Mouse (Mus musculus) fat pad, adult 2 months (tissue): ENCODE measurements around the gene Trappc10.

Experiments
- DNase-seq: peaks from one replicate; pipeline ENCODE4 v3.0.0-alpha.2; 2011; ENCODE audit warnings: low read depth, low spot score; ENCODE audit errors: extremely low read depth

The Trappc10 gene

DNA sequence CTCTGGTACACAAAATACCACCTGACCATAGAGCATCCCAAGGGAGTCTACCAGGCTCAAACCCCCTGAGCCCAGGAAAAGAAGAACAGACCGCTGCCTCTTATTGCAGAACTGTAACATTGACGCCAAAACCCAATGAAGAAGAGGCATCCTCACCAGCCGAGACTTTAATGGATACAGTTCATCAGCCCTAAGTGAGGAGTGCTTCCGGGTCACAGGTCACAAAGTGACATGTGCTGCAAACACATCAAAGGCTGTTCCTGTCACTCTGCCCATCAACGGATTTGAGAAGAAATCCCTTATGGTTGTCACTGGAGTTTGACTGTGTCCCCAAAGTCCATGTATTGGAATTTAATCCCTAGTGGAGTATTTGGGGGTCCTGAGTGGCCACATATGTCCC lies 14.8 kb upstream of the Trappc10 start:
- no peak for DNase-seq

DNA sequence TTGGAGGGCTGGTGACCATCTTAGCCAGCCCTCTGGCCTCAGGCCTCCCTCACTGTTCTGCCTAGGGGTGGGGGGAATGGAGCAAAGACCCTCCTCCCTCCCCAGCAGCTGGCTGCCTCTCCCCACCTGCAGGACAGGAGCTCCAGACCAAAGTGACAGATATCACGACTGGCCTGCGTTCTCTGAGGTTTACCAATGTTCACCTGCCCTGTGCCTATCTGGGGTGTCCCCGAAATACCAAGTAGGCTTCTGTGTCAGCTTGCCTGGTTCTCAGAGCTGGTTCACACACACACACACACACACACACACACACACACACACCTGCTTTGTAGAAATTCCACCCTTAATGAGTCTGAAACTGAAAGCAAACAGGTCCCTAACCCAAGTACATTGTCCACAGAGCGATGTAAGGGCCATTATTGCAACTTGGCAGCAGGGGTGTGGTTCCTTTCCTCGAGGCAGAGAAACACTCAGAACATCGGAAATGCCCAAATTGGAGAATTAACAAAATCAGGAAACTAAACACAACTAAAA lies 13.8 kb upstream of the Trappc10 start:
- no peak for DNase-seq

DNA sequence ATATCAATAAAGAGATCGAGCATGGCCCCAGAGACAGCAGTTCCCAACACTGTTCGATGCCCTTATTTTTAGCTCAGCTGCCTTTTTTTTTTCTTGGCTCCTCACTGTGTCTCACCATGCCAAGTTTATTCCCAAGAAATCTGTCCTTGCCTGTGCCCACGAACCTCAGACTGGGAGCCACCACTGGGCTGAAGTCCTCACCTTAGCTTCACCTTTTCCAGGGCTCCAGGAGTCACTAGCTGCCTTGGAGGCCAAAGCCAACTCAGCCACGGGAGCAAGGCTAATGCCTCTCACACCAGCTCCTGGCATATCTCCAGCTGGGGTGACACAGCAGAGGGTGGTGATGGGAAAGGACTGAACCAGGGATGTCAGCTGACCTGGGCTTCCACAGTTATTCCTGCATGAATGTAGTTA lies 11.2 kb upstream of the Trappc10 start:
- no peak for DNase-seq

DNA sequence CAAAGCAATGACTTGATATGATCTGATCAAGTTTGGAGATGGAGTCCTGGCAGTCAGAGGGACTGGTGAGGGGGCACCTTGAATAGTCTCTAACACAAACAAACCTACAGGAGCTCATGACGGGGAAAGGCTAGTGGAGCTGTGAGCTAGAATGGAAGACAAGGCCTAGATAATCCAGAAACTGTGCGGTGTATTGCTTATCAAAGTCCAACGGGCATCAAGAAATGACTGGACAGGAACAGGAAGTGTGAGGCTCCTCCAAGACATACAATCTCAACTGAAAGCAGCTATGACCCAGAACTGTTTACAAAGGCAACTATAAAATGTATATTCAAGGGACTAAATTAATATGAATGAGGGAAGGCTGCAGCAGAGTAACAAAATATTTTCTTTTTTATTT lies 2.8 kb upstream of the Trappc10 start:
- DNase-seq = no peak

DNA sequence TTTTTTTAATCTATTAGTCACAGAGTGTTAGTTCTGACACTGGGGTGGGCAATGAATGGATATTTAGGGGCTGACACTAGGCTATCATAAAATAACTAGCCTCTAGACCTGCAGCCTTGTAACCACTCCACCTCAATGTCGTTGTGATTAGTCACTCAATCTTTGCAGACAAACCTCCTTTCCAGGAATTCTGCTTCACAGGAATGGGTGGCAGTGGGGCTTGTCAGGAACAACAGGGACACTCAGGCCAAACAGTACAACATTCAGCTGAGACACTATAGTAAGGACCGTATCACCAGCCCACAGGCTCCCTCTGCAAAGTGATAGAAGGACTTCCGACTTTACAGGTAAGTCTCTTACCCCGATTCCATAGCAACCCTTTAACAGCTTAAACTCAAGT lies 2.3 kb upstream of the Trappc10 start:
- no peak for DNase-seq

DNA sequence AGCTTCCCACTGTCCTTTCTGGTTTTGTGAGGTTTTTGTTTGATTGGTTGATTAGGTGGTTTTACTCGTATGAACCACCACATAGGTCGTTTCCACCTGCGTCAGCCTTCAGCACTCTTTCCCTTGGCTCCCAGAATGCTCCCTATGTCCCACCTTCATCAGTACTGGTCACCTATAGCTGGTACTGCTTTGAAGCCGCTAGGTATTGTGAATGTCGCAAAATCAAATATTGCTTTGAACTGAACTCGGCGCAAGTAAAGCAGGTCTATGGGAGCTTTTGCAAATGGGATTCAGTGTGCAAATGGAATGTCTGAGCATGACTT lies 745 bp upstream of the Trappc10 start:
- DNase-seq = no peak

DNA sequence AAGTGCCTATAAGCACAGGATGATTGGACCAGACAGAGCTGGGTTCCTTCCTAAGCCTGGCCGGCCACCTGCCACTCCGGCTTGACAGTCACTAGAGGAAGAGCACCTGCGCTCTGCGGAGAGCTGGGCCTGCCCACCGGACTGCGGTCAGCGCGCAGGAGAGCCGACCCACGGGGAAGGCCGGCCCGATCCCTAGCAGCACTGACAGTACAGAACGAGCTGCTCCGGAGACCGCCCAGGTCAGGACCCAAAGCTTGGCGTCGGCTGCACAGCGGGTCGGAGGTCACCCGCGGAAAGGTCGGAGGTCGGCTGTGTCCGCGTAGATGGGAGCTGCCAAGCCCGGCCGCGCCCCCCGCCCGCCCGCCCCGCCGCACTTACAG lies 393 bp downstream of the Trappc10 start:
- DNase-seq = no peak

DNA sequence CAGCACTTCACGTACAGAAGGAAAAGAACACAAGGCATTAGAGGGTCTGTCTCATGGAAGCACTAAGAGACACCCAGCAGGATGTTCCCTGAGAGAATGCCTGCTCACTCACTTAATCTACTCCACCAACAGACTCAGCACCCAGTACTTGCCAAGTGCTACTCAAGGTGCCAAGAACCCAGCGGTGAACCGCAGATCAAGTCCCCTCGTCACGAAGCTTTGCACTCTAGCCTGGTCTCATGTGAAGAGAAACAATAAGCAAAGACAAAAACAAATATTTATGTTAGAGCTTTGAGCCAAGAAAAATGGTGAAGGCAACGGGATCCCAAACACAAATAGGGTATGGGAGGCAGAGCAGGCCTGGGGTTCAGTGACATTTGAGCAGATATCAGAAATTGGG lies 5.5 kb downstream of the Trappc10 start:
- no peak for DNase-seq

DNA sequence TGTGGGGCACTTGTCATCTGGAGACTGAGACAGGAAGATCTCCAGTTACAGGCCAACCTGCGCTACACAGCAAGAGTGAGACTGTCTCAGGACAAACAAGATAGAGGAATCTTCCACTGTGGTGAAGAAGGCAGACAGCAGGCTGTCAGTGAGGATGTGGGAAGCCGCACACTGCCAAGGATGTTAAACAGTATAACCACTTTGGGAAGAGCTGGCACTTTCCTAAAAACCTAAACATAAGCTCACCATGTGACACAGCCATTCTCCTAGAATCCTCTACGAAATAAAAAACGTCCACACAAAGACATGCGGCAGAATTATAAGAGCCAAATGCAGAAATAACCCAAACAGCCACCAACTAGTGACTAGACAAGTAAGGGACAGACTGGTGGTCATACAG lies 6.1 kb downstream of the Trappc10 start:
- no peak for DNase-seq

DNA sequence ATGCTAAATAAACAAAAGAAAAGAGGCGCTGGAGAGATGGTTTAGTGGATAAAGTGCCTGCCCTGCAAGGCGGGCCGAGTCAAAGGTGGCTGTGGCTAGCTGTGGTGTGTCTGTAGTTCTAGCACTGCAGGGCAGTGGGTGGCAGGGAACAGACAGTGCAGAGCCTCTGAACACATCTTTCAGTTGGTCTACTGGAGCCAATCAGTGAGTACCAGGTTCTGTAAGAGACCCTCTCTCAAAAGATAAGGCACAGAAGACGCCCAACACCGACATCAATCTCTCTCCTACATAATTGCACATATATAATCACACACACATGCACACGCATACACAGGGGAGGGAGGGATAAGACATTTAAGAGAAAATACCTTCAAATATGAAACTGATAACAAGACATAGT lies 6.6 kb downstream of the Trappc10 start:
- no peak for DNase-seq

DNA sequence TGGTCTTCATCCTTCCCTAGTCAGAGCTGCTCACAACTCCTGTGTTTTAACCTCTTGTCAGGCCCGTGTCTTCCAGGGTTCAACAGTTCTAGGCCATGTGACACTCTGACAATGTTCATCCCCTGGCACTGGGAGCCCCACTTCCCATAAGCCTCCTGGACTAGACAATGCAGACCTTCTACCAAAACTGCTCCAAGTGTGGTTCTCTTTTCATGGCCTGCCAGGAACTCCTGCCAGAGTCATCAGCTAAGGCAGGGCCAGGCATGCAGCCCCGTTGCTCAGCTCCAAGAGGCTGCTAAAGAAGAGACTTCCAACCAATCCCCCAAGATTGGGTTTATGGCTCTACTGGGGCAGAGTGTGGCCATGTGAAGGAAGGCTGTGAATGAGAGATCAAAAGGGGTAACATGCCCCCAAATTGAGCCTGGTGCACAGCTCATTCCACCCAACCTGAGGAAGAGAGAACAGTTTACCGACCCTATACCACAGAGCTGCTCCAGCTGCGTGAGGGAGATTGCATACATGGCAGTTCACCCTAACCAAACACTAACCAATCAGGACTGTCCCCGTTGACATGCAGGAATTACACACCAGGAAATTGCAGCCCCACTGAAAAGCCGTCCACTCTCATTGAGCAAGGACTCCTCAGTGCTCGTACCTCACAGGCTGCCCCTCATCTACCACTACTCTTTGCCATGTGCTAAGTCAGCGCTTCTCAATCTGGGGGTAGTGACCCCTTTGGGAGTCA lies 7.4 kb downstream of the Trappc10 start:
- DNase-seq = peak; percentile 88

DNA sequence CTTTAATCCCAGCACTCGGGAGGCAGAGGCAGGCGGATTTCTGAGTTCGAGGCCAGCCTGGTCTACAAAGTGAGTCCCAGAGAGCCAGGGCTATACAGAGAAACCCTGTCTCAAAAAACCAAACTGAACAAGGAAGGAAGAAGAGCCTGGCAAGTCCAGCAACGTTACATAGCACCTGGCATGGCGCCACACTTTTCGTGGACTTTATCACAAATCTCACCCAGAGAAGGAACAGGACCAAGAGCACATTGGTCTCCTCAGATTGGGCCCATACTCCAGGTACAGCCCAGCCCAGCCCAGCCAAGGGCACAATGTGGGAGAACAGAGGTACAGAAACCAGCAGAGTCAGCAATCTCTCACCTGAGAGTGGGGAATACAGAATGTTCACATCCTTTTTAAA lies 10.7 kb downstream of the Trappc10 start:
- DNase-seq = no peak

DNA sequence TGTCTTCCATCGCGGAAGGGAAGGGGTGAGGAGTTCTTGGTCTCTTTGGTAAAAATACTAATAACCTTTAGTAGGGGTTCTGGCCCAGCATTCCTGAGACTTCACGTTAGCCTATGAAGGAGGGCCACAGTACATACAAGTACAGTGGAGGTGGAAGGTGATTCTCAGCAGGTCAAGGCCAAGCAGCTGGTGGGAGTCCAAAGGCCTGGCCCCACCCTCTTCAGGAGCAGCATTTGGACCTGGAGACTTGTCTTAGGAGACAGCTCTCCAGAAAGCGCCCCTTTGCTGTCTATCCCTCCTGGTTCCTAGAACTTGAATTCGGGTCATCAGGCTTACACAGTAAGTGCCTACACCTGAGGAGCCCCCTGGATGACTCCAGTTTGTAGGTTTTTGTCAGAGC lies 11.3 kb downstream of the Trappc10 start:
- no peak for DNase-seq

DNA sequence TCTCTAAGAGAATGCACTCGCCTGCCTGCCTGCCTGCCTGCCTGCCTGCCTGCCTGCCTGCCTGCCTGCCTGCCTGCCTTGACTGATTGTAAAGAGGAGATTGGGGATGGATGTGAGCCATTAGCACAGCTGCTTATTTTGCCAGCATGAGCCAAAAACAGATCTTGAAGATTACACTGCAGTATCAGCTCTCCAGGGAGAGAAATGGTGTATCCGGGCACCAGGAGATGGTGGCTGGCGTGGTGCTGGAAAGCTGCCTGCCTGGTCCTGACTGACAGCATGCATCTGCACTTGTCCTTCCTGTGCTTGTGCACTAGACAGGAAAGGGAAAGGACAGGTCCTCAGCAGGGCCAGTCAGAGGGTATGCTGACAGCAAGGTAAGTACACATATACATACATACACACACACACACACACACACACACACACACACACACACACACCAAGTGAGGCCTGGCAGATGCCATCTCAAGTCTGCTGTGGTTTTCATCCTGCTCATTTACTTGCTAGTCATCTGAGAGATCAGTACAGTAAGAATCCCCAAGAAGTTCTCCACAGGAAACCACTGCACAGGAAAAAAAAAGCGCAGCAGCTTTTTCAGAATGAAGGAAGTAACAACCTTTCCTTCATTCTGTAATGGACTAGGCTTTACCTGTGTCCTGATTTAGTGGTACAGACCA lies 12.0 kb downstream of the Trappc10 start:
- DNase-seq = no peak

DNA sequence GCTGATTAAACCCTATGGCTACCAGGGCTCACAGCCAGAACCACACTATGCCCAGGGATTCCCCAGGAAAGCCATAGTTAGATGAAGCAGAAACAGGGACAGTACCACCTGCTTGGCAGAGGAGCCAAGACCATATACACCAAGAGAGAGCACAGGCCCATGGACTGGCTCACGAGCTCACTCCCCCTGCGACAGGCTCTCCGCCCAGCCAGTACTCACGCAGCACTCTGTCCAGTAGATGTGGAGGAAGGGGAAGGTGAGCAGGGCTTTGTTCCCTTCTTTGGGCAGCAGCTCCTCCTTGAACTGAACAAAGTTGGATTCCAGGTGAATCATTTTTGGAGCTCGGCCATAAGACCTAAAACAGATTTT lies 15.9 kb downstream of the Trappc10 start:
- DNase-seq = no peak

DNA sequence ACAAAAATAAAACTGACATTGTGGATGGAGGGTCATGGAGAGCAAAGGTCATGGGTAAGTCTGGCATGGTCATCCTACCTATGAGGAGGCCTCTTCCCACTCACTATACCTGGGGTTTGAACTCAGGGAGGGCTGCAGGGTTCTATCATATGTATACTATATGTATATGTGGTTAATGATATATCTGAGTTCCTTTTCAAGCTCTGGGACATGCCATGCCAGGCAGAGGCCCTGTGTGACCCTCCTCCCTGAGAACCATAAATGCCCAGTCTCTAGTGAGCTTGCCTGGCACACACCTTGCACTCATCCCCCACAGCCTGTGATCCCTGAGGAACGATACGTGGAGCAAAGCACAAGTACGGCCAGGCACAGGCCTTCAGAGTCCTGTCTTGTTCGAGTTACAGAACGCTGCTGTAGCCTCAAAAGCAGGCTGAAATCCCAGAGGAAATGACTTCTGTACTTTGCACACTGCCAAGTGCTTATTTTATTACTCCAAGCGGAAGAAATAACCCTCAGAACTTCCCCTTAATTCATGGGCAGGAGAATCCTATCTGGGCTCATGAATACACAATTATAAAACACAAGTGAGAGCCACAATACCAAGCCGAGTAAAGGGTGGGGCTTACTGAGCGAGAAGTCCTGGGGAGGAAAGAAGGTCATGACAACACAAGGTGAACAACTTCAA lies 16.4 kb downstream of the Trappc10 start:
- no peak for DNase-seq

DNA sequence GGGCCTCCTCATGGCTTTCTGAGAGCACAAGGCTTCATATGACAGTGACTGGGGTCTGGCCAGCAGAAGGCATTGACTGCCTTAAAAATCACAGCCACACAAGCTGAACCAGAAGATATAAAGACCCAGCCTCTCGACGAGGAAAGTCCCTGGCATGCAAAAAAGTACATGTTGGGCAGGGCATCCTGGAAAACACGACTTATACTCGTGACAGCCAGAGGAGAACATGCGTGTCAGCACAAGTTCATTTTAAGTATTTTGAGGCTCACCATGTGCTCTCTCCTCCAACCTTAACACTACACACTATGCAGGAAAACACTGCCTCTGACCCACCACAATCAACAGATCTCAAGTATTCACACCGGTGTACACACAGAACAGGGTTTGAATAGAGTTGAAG lies 20.3 kb downstream of the Trappc10 start:
- no peak for DNase-seq

DNA sequence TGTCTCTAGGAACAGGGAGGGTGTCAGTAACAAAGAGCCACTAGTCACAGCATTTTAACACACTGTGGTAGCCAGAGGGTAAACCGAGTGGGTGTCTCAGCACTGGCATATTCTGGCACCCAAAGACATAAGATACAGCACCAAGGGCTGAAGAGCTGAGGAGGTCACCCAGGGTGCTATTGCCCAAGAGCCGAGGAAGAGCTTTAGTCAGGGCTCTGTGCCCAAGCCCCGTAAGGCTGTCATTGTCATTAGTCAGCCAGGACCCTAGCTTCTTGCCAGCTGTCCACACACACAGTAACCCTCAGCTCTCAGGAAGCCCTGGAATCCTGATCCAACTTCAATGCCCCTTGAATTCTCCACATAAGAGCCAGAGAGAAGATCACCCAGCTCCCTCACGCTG lies 21.5 kb downstream of the Trappc10 start:
- DNase-seq = peak; percentile 83

DNA sequence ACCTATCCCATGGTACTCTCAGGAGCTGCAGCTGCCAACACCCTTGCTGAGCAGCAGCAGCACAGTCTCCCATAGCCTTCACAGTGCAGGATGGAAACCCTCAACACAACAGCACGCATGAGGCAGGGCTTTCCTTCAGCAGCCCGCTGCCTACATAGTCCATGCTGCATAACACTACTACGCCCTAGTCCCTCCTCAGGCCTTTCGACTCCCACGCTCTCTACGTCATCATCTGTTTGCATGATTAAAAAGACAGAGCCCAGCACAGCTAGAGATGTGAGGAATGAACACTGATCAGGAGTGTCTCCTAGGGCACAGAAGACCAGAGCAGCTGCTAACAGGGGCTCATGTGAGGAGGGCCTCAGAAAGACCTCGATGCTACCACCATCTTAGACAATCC lies 23.1 kb downstream of the Trappc10 start:
- DNase-seq = no peak

DNA sequence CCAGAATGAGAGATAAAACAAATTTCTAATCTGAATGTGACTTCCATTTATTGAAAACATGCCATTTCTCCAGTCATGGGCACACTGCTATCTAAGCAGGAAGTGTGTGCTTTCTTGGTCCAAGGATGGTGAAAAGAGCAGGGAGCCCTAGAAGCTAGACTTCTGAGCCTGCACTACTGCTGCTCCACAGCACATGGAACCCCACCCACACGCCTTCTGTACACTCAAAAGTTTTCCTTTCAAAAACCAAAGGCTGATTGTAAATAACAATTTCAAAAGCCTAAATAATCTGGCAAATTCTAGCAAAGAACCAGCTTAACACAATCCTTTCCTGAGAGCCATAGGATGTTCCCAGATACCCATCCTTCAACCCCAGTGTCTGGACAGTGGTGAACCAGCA lies 24.9 kb downstream of the Trappc10 start:
- no peak for DNase-seq

DNA sequence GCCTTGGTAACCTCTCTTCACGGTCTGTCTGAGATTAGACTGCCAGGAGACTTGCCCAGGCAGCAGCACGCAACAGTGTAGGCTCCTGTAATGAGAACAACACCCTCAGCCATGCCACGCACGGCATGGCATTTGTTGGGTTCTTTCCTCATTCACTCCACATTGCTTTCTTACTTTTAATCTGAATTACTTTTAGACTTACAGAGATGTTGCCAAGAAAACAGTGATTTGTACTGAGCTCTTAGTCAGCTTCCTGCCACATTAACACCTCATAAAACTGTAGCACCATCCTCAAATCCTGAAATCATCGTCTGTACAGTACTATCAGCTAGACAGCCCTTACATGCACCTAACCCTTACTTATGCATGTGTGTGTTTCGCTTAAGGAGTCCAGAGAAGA lies 25.9 kb downstream of the Trappc10 start:
- no peak for DNase-seq

DNA sequence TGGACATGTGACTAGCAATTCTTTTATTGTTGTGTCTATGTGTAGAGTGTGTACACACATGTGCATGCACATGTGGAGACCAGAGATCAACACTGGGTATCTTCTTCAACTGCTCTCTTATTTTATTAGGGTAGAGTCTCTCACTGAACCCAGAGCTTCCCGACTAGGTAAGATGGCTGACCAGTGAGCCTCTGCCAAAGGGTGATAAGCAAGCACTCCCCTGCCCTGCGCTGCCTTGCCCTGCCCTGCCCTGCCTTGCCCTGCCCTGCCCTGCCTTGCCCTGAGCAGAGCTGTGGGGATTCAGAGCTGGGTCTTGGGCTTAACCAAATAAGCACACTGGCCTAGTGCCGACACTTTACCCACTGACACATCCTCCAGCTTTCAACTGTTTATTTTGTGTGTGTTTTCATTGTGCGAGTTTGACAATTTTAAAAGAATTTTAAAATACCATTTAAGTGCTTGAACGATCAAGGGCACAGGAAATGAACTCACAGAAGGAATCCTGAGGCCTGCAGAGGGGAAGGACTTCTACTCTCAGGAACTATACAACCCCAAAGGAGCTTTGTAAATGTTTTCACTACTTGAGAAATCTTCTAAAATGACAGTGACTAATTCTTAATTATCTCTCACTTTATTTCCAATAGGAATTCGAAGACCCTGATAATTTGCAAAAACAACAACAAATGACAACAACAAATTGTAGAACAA lies 27.9 kb downstream of the Trappc10 start:
- DNase-seq = no peak
